Mouse (Mus musculus) stomach, embryonic 15.5 days (tissue): ENCODE data around the gene Fam198b. TPM values are rescaled to one million over a fixed set of nuclear protein-coding genes. Genes with fewer than 3 reads are reported as not detected.
"Not testable (repeated sequence)": the region's sequence is repeated elsewhere in the genome, so short reads cannot be mapped to it uniquely, and the experiment has no call there.

ENCODE experiments used
- ATAC-seq: fragments of 200-750 bp; cut with Nextera tagmentation; 2 replicates; pipeline ENCODE4 v1.8.0; 2017; ENCODE audit warnings: low read depth, moderate number of reproducible peaks, moderate TSS enrichment; ENCODE audit not compliant: insufficient read depth, low FRiP score
- H3K27ac ChIP-seq: fragments of 300-500 bp; sonication (generic); 2 replicates; pipeline ENCODE4 v1.5.1; 2015; ENCODE audit warnings: mild to moderate bottlenecking, inconsistent platforms
- H3K27me3 ChIP-seq: fragments of 300-500 bp; sonication (generic); replicated peaks from 2 replicates; pipeline ENCODE4 v1.6.1; 2015; ENCODE audit warnings: inconsistent platforms
- H3K36me3 ChIP-seq: fragments of 300-500 bp; sonication (generic); 2 replicates; pipeline ENCODE4 v1.6.1; 2015; ENCODE audit warnings: inconsistent platforms
- H3K4me1 ChIP-seq: fragments of 300-500 bp; sonication (generic); 2 replicates; pipeline ENCODE4 v1.6.1; 2015; ENCODE audit warnings: inconsistent platforms
- H3K4me2 ChIP-seq: fragments of 300-500 bp; sonication (generic); 2 replicates; pipeline ENCODE4 v1.6.1; 2015; ENCODE audit warnings: mild to moderate bottlenecking, inconsistent platforms
- H3K4me3 ChIP-seq: fragments of 300-500 bp; sonication (generic); replicated peaks from 2 replicates; pipeline ENCODE4 v1.5.1; 2015; ENCODE audit warnings: inconsistent platforms
- H3K9ac ChIP-seq: fragments of 300-500 bp; sonication (generic); 2 replicates; pipeline ENCODE4 v1.6.1; 2015; ENCODE audit warnings: inconsistent platforms
- H3K9me3 ChIP-seq: fragments of 300-500 bp; sonication (generic); 2 replicates; pipeline ENCODE4 v1.6.1; 2016; ENCODE audit warnings: inconsistent platforms
- WGBS: fragments of 180-500 bp; shearing (Covaris S2); methylation state at CpG from one replicate; pipeline ENCODE4 v1.1.7; 2015; 5-methylcytosine and 5-hydroxymethylcytosine counted together
- polyA plus RNA-seq: library from polyadenylated mRNA; unstranded; fragments of >200 nt; fragmentation: Nextera tagmentation; extraction: Ambion mirVana; gene quantifications from 2 replicates; pipeline ENCODE4 v1.2.1, GENCODE M21; 2015

The Fam198b gene
- polyA plus RNA-seq, 1 experiment from 2014 or later = 17.0 TPM

DNA sequence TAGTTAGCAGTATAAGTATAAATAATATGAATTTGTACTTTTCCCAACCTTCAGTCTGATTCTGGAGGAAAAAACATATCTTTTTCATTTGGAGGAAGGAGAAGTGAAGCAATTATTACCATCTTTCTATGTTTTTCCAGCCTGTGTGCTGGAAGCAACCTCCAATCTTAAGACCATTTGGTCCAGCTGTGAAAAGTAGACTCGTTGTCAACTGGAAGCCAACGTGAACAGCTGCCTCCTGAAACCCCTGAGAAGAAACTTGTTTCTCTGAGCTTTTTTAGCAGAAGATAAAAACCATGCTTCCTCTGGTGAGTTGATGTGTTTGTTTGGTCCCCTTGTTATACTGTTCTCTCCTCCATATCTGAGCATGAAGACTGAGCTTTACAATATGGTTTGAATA lies 84.1 kb downstream of the Fam198b start:
- H3K4me2 ChIP-seq = no peak overlapping the region
- WGBS = 61% methylated on average over 2 of the region's 2 CpGs
- no peak overlapping the region for H3K9ac ChIP-seq
- no peaks in the 10 kb centered on the region for H3K27me3 ChIP-seq
- no peak for ATAC-seq
- H3K27ac ChIP-seq = no peak overlapping the region
- H3K36me3 ChIP-seq = no peaks in the 10 kb centered on the region
- no peaks in the 10 kb centered on the region for H3K9me3 ChIP-seq
- H3K4me1 ChIP-seq = no peaks in the 10 kb centered on the region
- H3K4me3 ChIP-seq = no peak overlapping the region

DNA sequence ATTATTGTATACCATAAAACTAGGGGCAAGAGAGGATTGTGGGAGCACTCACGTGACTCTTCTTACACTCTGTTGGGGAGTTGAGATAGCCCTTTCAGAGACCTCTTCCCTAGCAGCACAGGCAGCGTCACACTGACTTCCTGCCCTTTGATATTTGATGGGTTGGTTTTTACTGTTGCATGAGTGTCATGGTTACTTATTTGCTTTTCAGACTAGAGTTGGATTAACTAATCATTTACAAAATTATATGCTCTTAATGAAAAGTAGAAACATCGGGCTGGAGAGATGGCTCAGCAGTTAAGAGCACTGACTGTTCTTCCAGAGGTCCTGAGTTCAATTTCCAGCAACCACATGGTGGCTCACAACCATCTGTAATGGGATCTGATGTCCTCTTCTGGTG lies 85.2 kb downstream of the Fam198b start:
- not testable (repeated sequence) for H3K4me1 ChIP-seq, H3K4me2 ChIP-seq, H3K4me3 ChIP-seq, H3K9me3 ChIP-seq, H3K27ac ChIP-seq, H3K36me3 ChIP-seq, ATAC-seq, H3K27me3 ChIP-seq, H3K9ac ChIP-seq
- 84% methylated on average over 3 of the region's 3 CpGs for WGBS

DNA sequence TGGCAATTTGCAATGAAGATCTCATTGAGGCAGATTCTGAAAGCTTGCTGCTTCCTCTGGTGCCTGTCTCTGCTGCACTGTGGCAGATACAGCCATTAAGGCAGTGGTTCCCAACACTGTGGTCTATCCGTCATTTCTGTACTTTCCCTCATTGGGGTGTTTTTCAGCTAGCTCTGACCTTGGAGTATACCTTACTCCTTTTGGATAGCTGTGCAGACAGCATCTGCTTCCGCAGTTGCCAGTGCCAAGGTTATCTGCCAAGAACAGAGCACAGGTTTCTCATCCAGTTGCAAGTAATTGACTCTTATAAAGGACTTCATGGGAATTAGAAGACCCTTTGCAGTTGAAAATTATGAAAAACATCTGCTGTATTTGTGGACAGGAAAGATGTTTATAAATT lies 85.7 kb downstream of the Fam198b start:
- ATAC-seq = no peak
- H3K27ac ChIP-seq = no peak overlapping the region
- no peaks in the 10 kb centered on the region for H3K27me3 ChIP-seq
- H3K4me2 ChIP-seq = no peak overlapping the region
- no peaks in the 10 kb centered on the region for H3K4me1 ChIP-seq
- H3K36me3 ChIP-seq = no peaks in the 10 kb centered on the region
- no peak overlapping the region for H3K9ac ChIP-seq
- H3K9me3 ChIP-seq = no peaks in the 10 kb centered on the region
- WGBS = 62% methylated on average over 2 of the region's 2 CpGs
- H3K4me3 ChIP-seq = no peak overlapping the region

DNA sequence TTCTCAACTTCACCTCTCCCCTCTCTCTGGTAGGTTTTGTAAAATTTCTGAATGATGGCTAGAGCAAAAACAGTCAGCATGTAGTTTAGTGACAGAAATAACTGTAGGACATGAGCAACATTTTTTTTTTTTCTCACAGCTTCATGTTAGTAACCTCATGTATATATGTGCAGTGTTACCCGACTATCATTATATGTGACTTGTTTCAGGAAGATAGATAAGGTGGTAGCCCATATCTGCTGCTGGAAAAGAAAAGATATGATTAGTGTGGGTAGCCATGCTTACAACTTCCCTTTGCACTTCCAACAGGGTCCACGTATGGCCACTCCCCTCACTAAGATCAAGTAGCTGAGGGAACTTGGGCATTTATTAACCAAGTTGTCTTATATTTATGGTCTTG lies 86.2 kb downstream of the Fam198b start:
- Histone ChIP-seq H3K4me1 (no peaks in the 10 kb centered on the region), H3K9me3 (no peaks in the 10 kb centered on the region), H3K36me3 (no peaks in the 10 kb centered on the region), H3K9ac (no peak overlapping the region), H3K27ac (no peak overlapping the region), H3K4me3 (no peak overlapping the region), H3K27me3 (no peaks in the 10 kb centered on the region), H3K4me2 (no peak overlapping the region)
- WGBS = 53% methylated on average over 2 of the region's 2 CpGs
- ATAC-seq = no peak

DNA sequence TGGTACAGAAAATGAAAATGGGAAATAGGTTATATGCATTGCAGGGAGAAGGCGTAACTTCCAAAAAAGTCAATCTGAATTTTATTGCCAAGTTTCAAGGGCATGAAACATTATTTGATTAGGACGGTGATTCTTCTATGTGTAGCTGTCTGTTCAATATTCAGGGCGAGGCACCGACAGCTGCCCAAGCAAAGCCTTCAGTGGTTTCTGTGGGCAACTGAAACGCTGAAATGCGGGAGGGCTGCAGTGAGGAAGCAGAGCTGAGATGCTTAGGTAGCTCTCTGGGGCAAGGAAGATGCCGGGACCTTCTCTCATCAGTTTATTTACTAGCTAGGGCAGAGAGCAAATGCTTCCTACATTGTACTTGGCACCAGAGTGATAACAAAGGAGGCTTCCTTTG lies 87.2 kb downstream of the Fam198b start:
- no peak overlapping the region for H3K4me3 ChIP-seq
- no peak overlapping the region for H3K27ac ChIP-seq
- H3K36me3 ChIP-seq = no peaks in the 10 kb centered on the region
- H3K27me3 ChIP-seq = no peaks in the 10 kb centered on the region
- no peaks in the 10 kb centered on the region for H3K9me3 ChIP-seq
- no peak overlapping the region for H3K9ac ChIP-seq
- no peak for ATAC-seq
- H3K4me1 ChIP-seq = no peaks in the 10 kb centered on the region
- H3K4me2 ChIP-seq = no peak overlapping the region
- 68% methylated on average over 7 of the region's 7 CpGs for WGBS

DNA sequence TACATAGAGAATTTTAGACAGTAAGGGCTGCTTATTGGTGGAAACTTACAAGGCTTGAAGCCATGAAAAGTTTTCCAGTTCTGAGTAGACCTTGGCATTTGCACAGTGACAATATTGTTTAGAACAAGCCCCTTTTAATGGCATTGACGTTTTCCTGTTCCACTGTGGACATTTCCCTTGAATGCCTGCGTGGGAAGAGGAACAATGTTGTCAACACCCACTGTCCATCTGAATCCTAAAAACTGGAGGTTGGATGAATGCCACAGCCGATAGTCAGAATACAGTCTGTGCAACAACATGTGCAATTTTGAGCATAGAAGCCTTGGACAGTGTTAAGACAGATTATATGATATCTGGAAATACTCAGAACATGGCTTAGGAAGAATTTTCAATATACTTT lies 92.5 kb downstream of the Fam198b start:
- Histone ChIP-seq H3K9ac (no peak overlapping the region), H3K4me1 (0 out of 2 replicates have a peak, but pooled peaks cover 3% of the 10 kb centered on the region), H3K9me3 (no peaks in the 10 kb centered on the region), H3K27me3 (no peaks in the 10 kb centered on the region), H3K27ac (peak overlapping the region; percentile 26; the same call in 1 of the 2 replicates), H3K4me2 (no peak overlapping the region), H3K4me3 (no peak overlapping the region), H3K36me3 (no peaks in the 10 kb centered on the region)
- no peak for ATAC-seq
- WGBS = 41% methylated on average over 3 of the region's 3 CpGs

DNA sequence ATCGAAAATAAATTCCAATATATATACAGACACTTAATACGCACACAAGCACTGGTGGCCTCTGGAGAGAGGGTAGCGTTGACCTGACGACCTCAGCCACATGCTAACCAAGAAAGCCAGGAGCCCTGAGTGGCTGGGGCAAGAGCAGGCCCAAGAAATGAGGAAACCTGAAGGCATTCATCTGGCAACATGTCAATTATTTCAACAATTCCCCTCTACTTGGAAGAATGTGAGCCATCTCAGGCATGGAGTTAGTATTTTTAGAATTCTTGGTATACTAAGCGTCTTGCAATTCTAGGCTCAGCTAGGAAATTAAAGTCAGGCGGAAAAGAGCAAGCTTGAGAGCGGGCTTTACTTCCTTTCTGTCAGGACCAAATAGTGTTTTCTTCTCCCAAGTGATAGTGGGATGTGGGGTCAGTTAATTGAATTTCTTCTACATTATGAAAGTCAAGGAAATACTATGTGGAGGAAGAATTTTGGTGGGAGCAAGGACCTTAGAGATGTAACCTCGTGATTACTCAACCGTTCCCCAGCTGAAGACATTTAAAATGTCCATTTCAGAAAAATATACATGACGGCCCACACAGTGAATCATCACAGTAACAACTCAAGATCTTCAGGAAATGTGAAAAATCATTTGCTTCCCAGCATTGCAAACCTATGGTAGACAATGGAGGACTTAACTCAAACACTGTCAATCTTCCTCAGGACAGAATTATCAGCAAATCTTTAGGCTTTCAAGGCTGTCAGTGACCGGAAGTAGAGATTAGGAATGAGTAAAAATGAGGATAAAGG lies 93.5 kb downstream of the Fam198b start:
- Histone ChIP-seq H3K4me1 (0 out of 2 replicates have a peak, but pooled peaks cover 3% of the 10 kb centered on the region), H3K36me3 (no peaks in the 10 kb centered on the region), H3K4me3 (no peak overlapping the region), H3K27ac (peak overlapping the region; percentile 40; the same call in 1 of the 2 replicates), H3K4me2 (no peak overlapping the region), H3K27me3 (no peaks in the 10 kb centered on the region), H3K9ac (no peak overlapping the region), H3K9me3 (no peaks in the 10 kb centered on the region)
- 48% methylated on average over 11 of the region's 11 CpGs for WGBS
- peak; percentile 33; the same call in 1 of the 2 replicates for ATAC-seq

DNA sequence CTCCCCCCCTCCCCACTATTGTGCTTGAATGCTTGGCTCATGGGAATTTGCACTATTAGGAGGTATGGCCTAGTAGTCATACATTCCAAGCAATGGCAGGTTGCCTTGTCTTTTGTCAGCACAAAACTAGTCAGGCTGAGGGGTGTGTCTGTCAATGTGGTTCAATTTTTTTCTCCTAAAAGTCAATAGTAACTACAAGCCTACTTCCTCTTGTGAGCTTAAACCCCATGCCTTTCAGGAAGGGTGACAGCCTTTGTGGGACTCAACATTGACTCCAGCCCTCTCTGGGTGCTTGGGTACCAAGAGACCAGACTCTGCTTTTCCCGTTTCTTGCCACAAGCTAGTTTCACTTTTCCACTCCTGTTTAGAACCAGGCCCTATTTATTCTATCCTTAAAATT lies 96.4 kb downstream of the Fam198b start:
- no peak overlapping the region for H3K27ac ChIP-seq
- no peak overlapping the region for H3K9ac ChIP-seq
- ATAC-seq = peak; percentile 51; the same call in 1 of the 2 replicates
- H3K9me3 ChIP-seq = no peaks in the 10 kb centered on the region
- 65% methylated on average over 1 of the region's 1 CpGs for WGBS
- H3K4me2 ChIP-seq = no peak overlapping the region
- H3K36me3 ChIP-seq = no peaks in the 10 kb centered on the region
- H3K4me1 ChIP-seq = 0 out of 2 replicates have a peak, but pooled peaks cover 3% of the 10 kb centered on the region
- no peaks in the 10 kb centered on the region for H3K27me3 ChIP-seq
- H3K4me3 ChIP-seq = no peak overlapping the region

DNA sequence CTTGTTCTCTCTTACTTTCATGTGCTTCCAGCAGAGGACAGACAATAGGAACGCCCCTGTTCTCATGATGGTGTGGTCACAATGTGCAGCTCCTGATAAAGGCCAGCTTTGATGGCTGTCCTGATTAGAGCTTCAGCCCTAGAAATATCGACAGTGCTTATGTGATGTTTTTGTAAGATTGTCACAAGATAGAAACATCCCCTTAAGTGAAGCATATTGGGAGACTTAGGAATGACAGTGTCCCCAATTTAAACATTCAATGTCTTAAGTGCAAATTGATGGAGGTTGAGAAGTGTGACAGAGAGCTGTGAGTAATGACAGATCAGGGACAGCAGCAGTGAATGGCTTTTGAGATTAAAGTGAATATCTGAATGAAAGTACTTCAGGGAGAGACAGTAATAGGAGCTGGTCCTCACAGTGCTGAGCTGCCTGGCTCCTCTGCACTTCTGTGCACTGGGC lies 99.7 kb downstream of the Fam198b start:
- no peaks in the 10 kb centered on the region for H3K36me3 ChIP-seq
- H3K27me3 ChIP-seq = no peaks in the 10 kb centered on the region
- WGBS = 68% methylated on average over 2 of the region's 2 CpGs
- ATAC-seq = 0 out of 2 replicates have a peak, but pooled peaks have one; percentile 39
- H3K9me3 ChIP-seq = no peaks in the 10 kb centered on the region
- H3K9ac ChIP-seq = no peak overlapping the region
- H3K4me2 ChIP-seq = no peak overlapping the region
- H3K4me1 ChIP-seq = no peaks in the 10 kb centered on the region
- H3K27ac ChIP-seq = no peak overlapping the region
- H3K4me3 ChIP-seq = no peak overlapping the region

DNA sequence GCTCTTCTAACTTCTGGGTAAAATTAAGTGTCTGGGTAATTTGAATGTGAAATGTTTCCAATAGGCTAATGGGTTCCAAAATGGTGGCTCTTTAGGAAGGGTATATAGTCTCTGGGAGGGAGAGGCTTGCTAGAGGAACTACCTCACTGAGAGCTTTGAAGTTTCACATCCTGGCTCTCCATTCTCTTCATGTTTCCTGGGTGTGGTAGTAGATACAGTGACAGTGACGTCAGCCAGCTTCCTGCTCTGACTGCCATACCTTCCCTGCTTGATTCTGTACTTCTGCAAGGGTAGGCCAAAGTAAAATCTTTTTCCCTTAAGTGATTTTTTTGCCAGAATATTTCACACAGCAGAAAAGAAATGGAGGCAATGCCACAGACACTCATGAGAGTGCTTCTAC lies 100.2 kb downstream of the Fam198b start:
- no peak for ATAC-seq

DNA sequence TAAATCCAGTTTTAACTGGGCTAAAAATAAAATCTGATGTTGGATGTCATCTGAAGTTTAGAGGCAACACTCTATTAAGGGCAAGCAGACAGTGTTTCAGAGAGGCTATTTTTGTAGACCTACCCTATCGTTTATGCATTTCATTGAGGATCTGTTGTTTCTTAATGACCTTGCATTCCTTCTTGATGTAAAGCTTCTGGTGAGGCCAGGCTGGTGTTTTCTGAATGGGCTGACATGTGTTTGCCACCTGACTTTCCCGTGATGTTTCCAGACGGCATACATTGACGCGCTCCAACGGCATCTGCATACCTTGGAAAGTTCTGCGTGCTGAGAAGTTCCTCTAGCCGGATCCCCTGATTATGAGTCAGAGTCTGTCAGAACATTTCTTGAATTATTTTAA lies 104.9 kb downstream of the Fam198b start:
- H3K4me1 ChIP-seq = no peaks in the 10 kb centered on the region
- 49% methylated on average over 8 of the region's 8 CpGs for WGBS
- H3K9me3 ChIP-seq = no peaks in the 10 kb centered on the region
- no peaks in the 10 kb centered on the region for H3K27me3 ChIP-seq
- no peak overlapping the region for H3K4me2 ChIP-seq
- no peak overlapping the region for H3K27ac ChIP-seq
- no peak for ATAC-seq
- no peak overlapping the region for H3K4me3 ChIP-seq
- H3K9ac ChIP-seq = no peak overlapping the region
- H3K36me3 ChIP-seq = no peaks in the 10 kb centered on the region

More for the DNA sequence above, 100.2 kb downstream of the Fam198b start:
- Histone ChIP-seq H3K4me3 (no peak overlapping the region), H3K36me3 (no peaks in the 10 kb centered on the region), H3K27me3 (no peaks in the 10 kb centered on the region), H3K9me3 (no peaks in the 10 kb centered on the region), H3K9ac (no peak overlapping the region), H3K27ac (no peak overlapping the region), H3K4me1 (no peaks in the 10 kb centered on the region), H3K4me2 (no peak overlapping the region)
- WGBS = 44% methylated on average over 1 of the region's 1 CpGs

DNA sequence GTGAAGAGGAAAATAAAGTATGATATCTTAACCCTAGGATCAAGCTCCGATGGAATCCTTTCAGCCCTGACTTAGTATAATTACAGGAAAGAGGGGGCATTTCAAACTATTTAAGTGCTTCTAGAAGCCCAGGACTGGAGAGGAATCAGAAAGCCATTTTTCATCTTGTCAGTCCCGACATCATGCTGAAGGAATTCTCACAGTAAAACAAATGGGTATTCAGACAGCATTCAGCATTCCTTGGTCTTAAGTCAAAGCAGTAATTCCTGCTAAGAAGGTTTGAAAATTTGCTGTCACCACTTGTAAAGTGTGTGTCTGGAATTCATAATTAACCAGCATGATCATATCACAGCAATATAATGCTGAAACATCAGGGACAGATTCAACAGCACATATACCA lies 105.6 kb downstream of the Fam198b start:
- no peak for ATAC-seq
- WGBS = 11% methylated on average over 2 of the region's 2 CpGs
- no peak overlapping the region for H3K4me2 ChIP-seq
- H3K36me3 ChIP-seq = no peaks in the 10 kb centered on the region
- H3K27me3 ChIP-seq = no peaks in the 10 kb centered on the region
- H3K4me1 ChIP-seq = no peaks in the 10 kb centered on the region
- no peak overlapping the region for H3K4me3 ChIP-seq
- H3K27ac ChIP-seq = no peak overlapping the region
- H3K9ac ChIP-seq = no peak overlapping the region
- no peaks in the 10 kb centered on the region for H3K9me3 ChIP-seq
